Mouse (Mus musculus) right cerebral cortex, adult 18-20 months (tissue): Measurements from ENCODE around the gene Hist1h4j.
"Not testable (repeated sequence)": the region's sequence is repeated elsewhere in the genome, so short reads cannot be mapped to it uniquely, and the experiment has no call there.

ENCODE experiments used
- DNase-seq: peaks from one replicate; pipeline ENCODE4 v3.0.0; 2022; ENCODE audit warnings: mixed read lengths

The Hist1h4j gene

DNA sequence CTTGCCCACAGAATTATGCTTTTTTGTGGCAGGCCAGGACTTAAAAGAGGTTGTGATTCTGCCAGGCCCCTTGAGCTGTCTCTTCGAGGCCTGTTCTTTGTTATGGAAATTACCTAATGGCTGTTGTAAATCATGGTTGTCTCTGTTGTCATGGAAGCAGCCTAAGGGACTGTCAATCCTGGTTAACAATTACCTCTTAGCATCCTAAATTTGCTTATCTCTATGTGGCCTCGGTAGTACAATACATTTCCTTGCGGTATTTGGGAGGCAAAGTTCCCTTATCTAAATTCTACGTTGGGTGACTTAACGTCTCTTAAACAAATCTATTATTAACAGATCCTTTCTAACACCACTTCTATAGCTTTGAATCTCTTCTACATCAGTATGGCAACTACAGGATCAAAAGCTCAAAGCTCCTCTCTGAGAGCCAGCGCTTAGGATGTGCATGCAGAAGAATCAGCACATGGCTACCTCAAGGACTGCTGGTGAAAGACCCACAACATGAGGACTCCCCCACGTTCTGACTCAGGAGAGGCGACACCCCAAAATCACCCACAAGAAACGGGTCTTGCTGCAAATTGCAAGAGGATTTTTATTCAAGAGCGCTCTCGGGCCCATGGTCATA lies 6.8 kb upstream of the Hist1h4j start:
- DNase-seq = no peak

- no peak for DNase-seq
These were observed 5.3 kb upstream of the Hist1h4j start for GRCm38 (mm10) chr13:21729544-21729943.

DNA sequence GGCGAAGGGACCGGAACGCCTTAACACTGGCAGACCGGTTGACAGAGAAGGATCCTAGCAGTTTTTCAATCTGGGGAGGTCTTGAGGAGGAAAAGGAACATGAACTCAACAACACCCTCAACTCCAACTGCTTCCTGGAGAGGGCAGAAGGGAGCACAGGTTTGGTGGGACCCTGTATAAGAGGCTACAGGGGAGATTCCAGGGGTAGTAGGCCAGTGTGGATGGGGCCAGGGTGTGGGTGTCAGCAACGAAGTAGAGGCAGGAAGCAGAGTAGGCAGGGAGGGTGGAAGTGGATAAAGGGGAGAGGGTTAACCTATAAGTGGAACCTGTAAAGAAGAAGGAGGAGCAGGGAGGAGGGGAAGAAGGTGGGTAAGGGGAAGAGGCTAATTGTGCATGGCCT lies 1.4 kb upstream of the Hist1h4j start:
- no peak for DNase-seq

DNA sequence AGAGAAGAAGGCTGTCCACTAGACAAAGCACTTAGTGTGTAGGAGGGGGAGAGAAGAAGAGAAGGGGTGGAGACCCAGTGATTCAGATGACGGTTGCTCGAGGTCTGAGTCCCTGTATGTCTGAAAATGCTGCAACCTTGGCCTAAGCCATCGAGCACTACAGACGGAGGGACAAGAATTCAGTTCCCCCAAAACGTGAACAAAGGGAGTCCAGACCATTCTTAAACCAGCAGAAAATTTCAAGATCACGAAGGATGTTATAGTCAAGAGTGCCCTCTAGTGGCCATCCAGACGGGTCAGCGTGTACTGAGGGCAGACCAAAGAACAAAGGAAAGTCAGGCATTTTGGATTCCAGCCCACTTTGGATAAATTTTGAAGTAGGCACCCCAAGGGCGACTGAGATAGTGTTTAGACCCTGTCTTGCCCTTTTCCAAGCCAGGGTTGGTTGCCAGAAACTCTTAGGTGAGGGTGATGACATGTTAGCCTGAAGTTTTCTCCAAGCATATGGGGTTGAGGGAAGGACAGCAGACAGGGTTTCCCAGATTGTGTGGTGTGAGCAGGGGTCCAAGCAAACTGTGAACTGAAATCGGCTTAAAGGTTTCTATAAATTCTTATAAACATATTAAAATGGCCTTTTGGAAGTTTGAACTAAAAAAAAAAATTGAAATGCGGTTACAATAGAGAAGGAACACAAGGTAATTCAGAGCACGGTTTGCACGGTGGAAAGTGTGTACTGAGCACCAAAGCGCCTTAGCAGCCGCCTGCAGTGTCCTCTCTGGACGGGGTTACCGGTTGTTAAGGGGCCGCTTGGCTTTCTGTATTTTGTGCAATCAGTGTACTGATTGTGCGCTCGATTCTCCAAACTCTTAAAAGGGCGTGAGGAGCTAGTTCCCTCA lies 606 bp upstream of the Hist1h4j start:
- DNase-seq = peak; percentile 71

GRCm38 (mm10) chr13:21745006-21745405 lies 10.1 kb downstream of the Hist1h4j start:
- DNase-seq = no peak

GRCm38 (mm10) chr13:21749387-21750158 lies 14.7 kb downstream of the Hist1h4j start:
- DNase-seq = no peak

DNA sequence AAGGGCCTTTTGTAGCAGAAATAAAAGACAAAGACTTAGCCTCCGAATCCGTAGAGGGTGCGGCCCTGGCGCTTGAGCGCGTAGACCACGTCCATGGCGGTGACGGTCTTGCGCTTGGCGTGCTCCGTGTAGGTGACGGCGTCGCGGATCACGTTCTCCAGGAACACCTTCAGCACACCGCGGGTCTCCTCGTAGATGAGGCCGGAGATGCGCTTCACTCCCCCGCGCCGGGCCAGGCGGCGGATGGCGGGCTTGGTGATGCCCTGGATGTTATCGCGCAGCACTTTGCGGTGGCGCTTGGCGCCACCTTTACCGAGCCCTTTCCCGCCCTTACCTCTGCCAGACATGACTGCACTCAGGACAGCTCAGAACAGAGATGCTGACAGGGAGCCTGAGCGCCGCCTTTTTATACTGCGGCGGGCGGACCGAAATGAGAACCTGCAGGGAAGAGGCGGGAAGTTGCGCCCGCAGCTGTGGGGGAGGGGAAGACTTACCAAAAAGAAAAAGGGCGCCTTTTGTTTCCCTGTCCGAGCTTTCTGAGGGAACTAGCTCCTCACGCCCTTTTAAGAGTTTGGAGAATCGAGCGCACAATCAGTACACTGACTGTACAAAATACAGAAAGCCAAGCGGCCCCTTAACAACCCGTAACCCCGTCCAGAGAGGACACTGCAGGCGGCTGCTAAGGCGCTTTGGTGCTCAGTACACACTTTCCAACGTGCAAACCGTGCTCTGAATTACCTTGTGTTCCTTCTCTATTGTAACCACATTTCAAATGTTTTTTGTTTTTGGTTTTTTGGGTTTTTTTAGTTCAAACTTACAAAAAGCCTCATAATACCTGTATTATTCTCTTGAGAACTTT lies 15.5 kb downstream of the Hist1h4j start, which contains the start of gene Hist1h4k:
TSS of gene Hist1h4k (minus strand) at position 347 of the 859 bp plus-strand sequence.
- DNase-seq = peak; percentile 92

GRCm38 (mm10) chr13:21751417-21751816 lies 16.6 kb downstream of the Hist1h4j start:
- DNase-seq = no peak

DNA sequence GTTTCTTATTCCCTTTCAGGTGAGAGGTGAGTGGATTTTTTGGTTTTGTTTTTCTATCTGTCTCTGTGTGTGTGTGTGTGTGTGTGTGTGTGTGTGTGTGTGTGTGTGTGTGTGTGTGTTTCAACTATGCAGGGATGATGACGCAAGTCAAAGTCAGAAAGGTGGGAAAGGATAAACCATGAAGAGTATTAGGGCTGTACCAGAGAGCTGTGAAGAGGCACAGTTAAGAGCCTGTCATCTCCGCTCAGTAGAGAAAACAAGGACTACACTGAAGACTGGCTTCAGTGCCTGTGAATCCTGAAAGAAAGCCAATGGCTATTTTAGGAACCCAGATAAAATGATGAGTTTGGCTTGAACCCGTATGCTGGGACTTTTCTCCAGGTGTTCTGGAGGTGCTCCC lies 17.0 kb downstream of the Hist1h4j start:
- DNase-seq = no peak

DNA sequence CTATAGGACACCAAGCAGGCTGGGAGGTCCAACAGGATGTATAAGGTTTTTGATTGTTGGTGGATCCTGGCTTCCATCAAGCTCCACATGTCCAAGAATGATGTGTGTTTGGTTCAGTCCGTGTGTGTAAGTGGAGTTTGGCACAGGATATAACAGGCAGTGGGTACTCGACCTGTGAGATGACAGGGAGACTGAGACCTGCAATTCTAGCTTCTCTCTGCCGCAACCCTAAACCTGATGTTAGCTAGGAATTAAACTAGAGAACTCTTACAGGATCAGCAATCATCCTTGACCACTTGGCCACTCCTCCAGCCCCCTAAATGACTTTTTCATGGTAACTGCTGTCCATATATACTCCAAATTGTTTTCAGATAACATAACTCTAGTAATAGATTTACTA lies 17.5 kb downstream of the Hist1h4j start:
- no peak for DNase-seq

DNA sequence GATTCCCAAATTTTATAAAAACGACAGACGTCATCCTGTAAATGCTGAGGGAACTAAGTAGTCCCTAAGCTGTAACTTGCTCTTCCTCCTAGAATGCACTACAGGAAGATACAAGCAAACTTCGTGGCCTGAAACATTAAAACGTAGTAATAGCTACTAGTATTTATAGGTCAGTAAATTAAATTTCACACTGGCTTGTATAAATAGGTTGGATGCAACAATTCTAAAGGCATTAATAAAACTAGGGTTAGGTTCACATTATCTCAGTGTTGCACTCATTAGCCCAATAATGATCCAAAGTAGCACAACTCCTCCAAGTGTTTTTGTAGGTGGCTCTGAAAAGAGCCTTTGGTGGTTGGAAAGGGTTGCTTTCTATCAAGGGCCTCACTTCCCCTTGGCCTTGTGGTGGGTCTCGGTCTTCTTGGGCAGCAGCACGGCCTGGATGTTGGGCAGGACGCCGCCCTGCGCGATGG lies 18.2 kb downstream of the Hist1h4j start:
- DNase-seq = no peak

- peak; percentile 90 for DNase-seq
These were observed 18.8 kb downstream of the Hist1h4j start, which contains the start of the genes Hist1h2ak and Hist1h2bn for GRCm38 (mm10) chr13:21753524-21754285. Gene Hist1h2ak, minus strand, starts transcription at chr13:21753827. Gene Hist1h2bn, plus strand, starts transcription at chr13:21754123.

DNA sequence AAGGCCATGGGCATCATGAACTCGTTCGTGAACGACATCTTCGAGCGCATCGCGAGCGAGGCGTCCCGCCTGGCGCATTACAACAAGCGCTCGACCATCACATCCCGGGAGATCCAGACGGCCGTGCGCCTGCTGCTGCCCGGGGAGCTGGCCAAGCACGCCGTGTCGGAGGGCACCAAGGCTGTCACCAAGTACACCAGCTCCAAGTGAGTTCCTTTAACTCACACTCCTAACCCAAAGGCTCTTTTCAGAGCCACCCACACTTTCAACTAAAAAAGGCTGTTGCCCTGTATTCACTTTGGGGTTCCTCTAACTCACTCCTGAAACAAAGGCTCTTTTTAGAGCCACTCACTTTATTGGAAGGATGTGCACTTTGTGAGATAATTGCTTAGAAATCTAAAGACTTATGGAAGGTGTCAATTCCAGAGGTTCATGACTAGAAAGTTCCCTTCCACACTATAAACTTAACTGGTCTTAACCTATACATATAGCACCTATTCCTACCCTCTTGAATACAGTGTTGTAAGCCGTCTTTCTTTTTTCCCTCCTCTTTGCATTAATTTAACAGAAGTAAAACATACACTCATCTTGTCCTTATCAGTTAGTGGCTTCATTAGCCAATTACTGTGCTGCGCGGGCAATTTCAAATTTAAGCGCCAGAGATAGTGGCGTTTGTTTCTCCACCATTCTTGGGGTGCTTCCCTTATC lies 19.6 kb downstream of the Hist1h4j start:
- not testable (repeated sequence) for DNase-seq

GRCm38 (mm10) chr13:21755707-21756106 lies 20.8 kb downstream of the Hist1h4j start:
- no peak for DNase-seq

DNA sequence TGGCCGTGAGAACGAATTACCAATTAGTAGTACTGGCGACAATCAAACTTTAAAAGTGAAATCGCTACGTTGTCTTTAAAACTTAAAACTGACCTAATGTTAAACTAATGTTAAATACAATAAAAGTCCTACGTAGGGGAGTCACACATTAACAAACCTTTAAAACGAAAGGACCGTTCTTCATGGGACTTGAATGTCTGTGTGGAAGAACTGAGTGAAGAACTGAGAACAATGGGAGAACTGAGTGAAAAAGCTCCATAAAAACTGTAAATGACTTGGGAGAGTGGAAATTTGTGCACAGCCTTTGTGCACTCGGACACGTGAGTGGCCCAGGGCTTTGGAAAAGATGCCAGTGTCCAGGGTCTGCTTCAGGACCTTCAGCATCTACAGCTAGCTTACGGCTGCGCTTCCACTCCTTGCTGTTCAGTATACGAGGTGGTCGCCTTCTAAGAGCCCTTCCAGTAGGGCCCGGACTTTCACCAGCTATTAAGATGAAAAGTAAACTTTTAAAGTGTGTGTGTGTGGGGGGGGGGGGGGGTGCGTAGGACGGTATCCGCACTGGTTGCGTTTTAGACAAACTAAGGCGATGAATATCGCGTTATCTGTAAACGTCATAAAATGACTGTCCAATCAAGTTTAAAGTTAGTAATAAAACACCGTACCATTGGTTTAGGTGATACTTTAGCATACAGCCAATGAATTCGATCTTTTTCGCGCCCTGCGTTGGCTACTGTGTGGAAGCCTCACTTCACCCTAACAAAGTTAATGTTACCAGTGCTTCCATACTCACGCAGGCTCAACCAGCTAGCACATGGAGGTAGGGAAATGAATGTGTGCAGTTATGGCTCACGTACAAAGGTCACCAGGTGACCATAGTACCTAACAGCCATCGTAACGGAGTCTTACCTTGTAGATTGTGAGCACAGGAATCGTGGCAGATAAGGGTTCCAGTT lies 44.2 kb downstream of the Hist1h4j start:
- peak; percentile 68 for DNase-seq

DNA sequence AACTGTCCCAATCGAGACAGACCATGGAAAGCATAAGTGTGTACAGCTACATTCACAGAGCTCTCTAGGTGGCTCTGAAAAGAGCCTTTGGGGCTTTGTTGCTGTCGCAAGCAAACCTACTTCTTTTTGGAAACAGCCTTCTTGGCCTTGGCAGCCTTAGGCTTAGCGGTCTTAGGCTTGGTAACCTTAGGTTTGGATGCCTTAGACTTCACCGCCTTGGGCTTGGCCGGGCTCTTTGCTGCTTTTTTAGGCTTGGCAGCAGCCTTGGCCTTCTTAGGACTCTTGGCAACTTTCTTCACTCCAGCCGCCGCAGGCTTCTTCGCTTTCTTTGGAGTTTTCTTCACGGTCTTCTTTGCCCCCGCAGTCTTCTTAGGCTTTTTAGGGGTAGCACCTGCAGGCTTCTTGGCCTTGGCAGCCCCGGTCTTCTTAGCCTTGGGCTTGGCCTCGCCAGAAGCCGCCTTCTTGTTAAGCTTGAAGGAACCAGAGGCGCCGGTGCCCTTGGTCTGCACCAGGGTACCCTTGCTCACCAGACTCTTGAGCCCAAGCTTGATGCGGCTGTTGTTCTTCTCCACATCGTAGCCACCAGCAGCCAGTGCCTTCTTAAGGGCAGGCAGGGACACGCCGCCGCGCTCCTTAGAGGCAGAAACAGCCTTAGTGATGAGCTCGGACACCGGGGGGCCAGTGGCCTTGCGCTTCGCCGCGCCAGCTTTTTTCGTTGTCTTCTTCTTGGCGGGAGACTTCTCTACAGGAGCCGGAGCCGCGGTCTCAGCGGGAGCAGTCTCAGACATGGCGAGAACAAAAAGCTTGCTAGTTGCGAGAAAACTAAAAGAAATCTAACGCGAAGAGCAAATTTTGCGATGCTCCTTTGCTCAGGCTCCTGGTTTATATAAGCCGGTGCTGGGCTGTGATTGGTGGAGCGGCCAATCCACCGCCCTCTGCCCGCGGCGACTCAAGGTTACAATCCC lies 45.2 kb downstream of the Hist1h4j start, which contains the start of gene Hist1h1b:
TSS of gene Hist1h1b (minus strand) at position 859 of the 965 bp plus-strand sequence.
- peak; percentile 75 for DNase-seq

DNA sequence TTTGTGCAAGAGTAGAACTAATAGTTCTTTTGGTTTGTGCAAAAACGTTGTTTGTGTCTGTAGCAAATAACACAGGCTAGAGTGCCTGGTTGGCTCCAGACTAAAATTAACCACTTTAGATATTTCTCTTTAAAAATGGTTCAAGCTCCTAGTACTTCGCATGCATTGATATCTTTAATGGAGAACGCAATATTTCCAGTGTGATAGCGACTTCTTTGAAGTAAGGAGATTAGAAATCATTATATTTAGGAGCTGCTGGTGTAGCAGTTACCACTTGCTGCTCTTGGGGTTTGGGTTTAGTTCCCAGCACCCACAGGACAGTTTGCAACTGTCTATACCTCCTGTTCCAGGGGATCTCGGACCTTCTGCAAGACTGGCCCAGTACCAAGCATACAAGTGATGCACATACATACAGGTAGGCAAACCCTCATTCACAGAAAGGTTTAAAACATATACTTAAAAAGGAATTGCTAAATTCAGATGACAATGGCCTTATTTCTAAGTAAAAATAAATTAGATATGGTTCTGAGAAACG lies 46.2 kb downstream of the Hist1h4j start:
- no peak for DNase-seq

- no peak for DNase-seq
These were observed 46.8 kb downstream of the Hist1h4j start for GRCm38 (mm10) chr13:21781639-21782038.
